Mouse (Mus musculus): ENCODE measurements around the gene Mical2.

DNA sequence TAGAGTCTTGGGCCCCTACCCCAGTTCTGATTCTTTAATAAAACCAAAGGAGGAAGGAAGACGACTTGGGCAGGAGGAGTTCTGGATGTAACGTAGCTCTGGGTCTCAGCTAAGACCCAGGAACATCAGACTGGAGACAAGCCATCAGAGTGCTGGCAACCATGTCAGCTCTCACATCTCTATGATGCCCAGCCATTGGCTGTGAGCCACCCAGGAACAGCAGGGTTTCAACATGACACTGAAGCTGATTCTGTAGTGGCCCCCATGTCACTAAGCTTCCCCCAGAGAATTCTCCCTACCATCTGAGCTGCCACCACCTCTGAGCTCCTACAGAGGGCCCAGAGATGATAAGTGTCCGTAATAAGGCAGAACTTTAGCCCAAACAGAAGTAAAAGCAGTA is 184.3 kb downstream of the Mical2 start:
- TF ChIP-seq CTCF (IDR thresholded peaks at IDR 0.05; ENCODE audit: borderline replicate concordance, insufficient read depth, low read length) (no peak), POLR2A (IDR thresholded peaks at IDR 0.05; ENCODE audit: low read depth, low read length) (no peak)
